Mouse (Mus musculus) fibroblast of lung, adult 2 months (primary cell): ENCODE measurements around the gene Crebl2.

ENCODE experiments used
- DNase-seq: peaks from one replicate; pipeline ENCODE4 v3.0.0-alpha.2; 2011; ENCODE audit warnings: low read depth

Crebl2 gene

DNA sequence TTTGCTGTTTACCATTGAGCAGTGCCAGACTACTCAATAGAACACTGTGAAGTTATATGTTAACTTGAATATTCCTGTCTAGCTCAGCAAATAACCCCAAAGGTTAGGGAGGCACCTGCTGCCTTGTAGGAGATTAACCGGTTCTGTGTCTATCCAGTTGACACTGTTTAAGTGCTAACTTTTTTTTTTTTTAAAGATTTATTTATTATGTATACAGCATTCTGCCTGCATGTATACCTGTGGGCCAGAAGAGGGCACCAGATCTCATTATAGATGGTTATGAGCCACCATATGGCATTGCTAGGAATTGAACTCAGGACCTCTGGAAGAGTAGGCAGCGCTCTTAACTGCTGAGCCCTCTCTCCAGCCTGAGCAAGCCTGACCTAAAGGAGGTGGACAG lies 43.1 kb downstream of the Crebl2 start:
- no peak for DNase-seq

- no peak for DNase-seq
Observed at GRCm38 (mm10) chr6:134876795-134877194, 46.8 kb downstream of the Crebl2 start.

GRCm38 (mm10) chr6:134877276-134877675 lies 47.3 kb downstream of the Crebl2 start:
- DNase-seq = no peak

- DNase-seq = no peak
Observed at GRCm38 (mm10) chr6:134877892-134878291, 47.9 kb downstream of the Crebl2 start.

- DNase-seq = no peak
Observed at GRCm38 (mm10) chr6:134879556-134879955, 49.6 kb downstream of the Crebl2 start.

GRCm38 (mm10) chr6:134880046-134880445 lies 50.1 kb downstream of the Crebl2 start:
- DNase-seq = no peak

DNA sequence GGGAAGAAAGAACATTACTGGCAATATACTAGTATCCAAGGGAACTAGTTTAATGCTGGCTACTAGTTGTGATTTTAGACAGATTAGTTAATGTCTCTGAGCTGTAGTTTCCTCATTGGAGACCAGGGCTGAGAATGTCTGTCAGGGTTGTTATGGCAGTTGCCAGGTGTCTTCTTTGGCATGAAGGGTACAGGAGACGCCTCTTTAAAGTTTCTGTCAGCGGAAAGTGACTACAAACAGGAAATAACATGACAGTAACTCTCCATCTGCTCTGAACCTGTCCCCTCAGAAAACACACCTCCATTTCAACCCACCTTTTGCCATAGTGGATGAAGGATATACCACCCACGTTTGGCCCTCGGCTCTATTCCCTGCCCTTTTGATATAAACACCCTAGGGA lies 53.7 kb downstream of the Crebl2 start:
- no peak for DNase-seq

- DNase-seq = no peak
Observed at GRCm38 (mm10) chr6:134885515-134885914, 55.6 kb downstream of the Crebl2 start.

DNA sequence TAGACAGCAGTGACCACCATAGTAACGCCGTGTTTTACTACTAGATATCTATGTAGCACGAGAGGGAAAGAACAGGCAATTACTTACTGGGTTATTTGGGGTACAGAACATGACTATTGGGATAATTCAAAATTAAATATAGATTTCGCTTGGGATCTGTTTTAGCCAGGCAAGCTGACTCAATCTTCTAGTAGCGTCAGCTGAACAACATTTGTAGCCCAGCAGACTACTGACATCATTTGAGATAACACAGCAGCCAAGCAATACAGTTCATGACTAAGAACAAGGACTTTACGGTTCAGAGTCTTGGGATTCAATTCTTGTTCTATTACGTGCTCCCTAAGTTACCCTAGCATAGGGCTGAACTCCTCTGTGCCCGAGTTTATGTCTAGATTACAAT lies 56.5 kb downstream of the Crebl2 start:
- no peak for DNase-seq

- no peak for DNase-seq
Observed at GRCm38 (mm10) chr6:134887008-134887407, 57.1 kb downstream of the Crebl2 start.

- no peak for DNase-seq
Observed at GRCm38 (mm10) chr6:134887711-134888449, 57.9 kb downstream of the Crebl2 start.

DNA sequence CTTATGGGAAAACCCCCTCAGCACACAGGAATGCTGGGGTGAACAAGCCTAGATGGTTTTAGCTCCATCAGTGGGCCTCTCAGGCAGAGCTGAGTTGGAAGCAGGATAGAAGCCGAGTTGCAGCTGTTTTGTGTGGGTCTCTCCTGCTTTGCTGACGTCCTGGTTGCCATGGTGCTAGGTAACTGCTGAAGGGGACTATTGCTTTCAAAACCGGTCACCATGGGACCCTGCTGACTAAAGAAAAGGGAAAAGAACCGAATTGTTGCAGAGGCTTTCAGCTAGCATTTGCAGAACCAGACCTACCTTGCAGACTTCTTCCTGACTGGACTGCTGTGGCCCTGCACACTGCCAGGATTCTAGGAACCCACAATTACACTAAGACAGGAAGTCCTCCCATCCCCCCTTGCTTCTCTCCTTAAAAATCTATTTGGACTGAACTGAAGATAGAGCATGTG lies 58.6 kb downstream of the Crebl2 start:
- DNase-seq = no peak

- no peak for DNase-seq
Observed at GRCm38 (mm10) chr6:134889763-134890162, 59.8 kb downstream of the Crebl2 start.

DNA sequence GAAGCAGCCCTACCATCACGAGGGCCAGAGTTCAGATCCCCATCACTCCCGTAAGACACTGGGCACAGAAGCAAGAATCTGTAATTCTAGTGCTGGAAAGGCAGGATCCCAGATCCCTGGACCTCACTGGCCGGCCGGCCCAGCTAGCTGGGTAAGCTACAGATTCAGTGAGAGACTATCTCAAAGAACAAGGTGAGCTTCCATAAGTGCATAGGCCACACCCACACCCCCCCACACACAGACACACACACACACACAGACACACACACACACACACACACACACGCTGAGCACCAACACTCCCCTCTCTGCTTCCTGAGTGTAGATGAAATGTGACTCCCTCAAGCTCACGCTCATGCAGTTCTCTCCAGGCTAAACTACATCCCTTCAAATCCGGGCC lies 60.5 kb downstream of the Crebl2 start:
- DNase-seq = no peak

DNA sequence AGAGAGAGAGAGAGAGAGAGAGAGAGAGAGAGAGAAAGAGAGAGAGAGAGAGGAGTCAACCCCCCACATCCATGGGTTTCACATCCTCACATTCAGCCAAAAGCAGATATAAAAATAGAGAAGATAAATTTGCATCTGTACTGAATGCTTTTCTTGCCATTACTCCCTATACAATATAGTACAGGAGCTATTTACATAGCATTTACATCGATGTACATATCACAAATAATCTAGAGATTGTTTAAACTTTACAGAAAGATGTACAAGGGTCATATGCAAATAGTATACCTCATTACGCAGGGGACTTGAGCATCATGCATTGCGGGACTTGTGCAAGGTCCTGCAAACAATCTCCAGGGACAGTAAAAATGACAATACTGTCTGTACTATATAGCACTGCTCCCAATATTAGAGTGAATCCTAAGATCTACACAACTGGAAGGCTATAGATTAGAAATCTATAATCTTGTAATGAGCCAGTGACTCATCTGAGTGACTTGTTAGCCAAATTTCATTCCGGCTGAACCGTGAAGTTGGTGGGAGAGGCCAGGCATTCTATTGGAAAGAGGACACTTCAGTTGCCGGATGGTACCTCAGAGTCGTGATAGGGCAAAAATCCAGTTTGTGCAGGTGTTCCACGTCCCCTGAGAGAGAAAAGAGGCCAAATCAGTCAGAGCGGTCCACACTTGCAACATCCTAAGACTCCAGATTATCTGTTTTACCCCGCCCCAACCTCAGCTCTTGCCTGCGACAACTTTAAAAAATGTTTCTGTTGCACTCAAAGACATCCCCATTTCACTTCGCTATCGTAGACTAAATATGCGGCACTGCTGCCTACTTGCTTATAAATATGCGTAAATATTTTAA lies 66.8 kb downstream of the Crebl2 start:
- DNase-seq = no peak

DNA sequence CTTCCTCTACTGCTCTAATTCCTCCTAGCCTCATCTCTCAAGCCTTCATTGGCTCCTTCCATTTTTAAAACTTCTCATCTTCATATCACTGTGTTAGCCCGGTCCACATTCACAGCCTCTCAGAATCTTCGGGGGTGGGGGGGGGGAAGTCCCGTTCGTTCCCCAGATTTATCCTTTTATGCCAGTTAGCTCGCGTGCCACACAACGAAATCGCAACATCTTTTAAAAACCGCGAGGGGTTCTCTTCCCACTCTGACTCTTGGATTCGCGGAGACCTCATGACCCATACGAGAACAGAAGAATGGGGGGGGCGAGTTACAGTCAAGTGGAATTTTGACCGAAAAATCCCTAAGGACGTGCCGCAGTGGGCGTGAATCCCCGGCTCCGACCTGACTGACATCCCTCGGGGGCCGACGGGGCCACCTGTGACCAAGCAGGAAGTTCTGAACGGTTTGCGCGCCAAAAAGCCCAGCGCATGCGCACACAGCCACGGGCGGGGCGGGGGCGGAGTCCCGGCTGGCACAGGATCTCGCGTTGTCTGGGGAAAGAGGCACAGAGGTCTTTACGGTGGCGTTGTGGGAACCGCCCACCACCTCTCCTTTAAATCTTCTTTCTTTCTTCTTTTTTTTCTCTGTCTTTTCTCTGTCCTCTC lies 67.6 kb downstream of the Crebl2 start:
- DNase-seq = peak; percentile 83

- peak; percentile 92 for DNase-seq
Observed at GRCm38 (mm10) chr6:134898095-134898965, 68.4 kb downstream of the Crebl2 start, which contains the start of gene Gpr19. Gene Gpr19, minus strand, starts transcription at chr6:134898578.

DNA sequence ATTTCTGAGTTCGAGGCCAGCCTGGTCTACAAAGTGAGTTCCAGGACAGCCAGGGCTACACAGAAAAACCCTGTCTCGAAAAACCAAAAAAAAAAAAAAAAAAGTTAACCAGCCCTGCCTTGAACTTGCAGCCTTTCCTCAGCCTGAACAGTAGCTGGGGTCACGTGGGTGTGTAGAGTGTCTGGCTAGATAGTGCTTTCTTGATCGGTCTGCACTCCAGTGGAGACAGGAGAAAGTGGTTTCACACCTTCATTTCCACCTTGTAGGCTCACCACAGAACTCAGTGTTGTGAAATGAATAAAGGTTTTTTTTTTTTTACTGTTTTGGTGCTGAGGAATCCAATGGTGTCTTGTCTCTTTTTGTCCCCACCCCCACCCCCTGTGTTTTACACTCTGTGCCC lies 73.4 kb downstream of the Crebl2 start:
- DNase-seq = no peak

DNA sequence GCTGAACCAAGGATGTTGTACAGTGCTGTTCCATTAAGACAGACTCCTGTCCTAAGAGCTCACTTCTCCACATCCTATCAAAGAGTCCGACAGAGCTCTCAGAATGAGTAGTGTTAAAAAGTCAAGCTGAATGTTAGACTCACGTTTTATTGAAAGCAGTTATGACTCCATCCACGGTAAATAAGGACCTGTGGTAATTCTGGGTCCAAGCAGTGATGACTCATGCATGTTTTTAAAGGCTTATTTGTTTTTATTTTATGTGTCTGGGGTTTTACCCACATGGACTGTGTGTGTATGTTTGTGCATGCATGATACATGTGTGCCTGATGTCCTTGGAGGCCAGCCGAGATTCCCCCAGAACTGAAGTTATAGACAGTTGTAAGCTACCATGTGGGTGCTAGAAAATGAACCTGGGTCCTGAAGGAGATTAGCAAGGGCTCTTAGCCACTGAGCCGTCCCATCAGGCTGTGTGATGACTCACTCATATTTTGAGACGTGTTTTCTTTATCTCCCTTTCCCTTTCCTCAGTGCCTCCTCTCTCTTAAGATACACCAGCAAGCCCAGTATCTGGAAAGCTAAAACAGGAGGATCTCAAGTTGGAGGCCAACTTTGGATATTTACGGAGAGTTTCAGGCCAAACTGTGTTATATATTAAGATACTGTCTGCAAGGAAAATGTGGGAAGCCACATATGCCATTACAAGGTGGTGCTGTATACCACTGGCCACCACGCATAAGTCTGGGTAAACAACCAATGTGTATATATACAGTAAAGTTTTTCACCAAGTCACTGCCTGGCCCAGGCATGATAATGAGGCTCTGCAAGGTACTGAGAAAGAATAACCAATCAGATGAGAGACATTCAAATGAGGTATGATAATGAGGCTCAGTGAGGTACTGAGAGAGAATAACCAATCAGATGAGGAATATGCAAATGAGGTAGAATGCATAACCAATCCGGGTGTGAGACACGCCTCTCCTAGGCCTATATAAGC lies 74.2 kb downstream of the Crebl2 start:
- no peak for DNase-seq

DNA sequence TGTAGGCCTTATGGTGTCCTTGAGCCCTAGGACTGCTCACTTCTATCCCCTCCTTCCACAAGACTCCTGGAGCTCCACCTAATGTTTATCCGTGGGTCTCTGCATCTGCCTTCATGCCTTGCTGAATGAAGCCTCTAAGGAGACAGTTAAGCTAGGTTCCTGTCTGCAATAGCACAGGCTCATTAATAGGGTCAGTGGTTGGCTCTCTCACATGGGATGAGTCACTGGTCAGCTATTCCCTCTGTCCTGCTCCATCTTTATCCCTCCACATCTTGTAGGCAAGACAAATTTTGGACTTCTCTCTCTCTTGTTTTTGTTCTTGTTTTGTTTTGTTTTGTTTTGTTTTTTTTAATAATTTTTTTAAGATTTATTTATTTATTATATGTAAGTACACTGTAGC lies 75.9 kb downstream of the Crebl2 start:
- DNase-seq = no peak
